9 mouse cellular contexts compared by ENCODE assay signal in genomic region chr4:152274681-152275131, GRCm38 (mm10). TPM values are rescaled to one million over a fixed set of nuclear protein-coding genes. Genes with fewer than 3 reads are reported as not detected.
DNase-seq lines count a peak whose midpoint lies in the region; ATAC-seq and TF ChIP-seq lines count a peak whose summit lies in the region.
"Had no signal": no experiment of that assay in that cellular context is flagged by ENCODE, and none has a peak within 500 bp of the region (broad histone marks: within the 10 kb centered on the region; RNA-seq: fewer than 3 reads in every experiment).

No protein-coding gene starts in this region.

- H3K9ac ChIP-seq in embryonic facial prominence, embryonic 11.5 days (replicated peaks; ENCODE audit: low read length) = peak overlapping the region; percentile 76
- no peak overlapping the region for H3K9ac ChIP-seq in liver, embryonic 14.5 days (replicated peaks)
- H3K9ac ChIP-seq in neural tube, embryonic 13.5 days = peak overlapping the region; percentile 85

- no peak for TF ChIP-seq EP300 in liver, embryonic 14.5 days (IDR thresholded peaks at IDR 0.05; ENCODE audit: low read depth)

- peak; percentile 2; the same call in 1 of the 2 replicates for ATAC-seq in embryonic facial prominence, embryonic 11.5 days (replicated peaks; ENCODE audit: insufficient number of reproducible peaks, low FRiP score, low TSS enrichment, low read depth)
- no peak for ATAC-seq in liver, embryonic 14.5 days (ENCODE audit: insufficient read depth)
- ATAC-seq in neural tube, embryonic 13.5 days (ENCODE audit: low read depth) = peak; percentile 28; the same call in 1 of the 2 replicates

- H3K4me2 ChIP-seq in embryonic facial prominence, embryonic 11.5 days (ENCODE audit: low read depth, low read length) = peak overlapping the region; percentile 99
- peak overlapping the region; percentile 56 for H3K4me2 ChIP-seq in liver, embryonic 14.5 days (ENCODE audit: low read depth)
- peak overlapping the region; percentile 85 for H3K4me2 ChIP-seq in neural tube, embryonic 13.5 days

- under 1% methylated on average over 20 of the region's 20 CpGs for WGBS in embryonic facial prominence, embryonic 11.5 days
- WGBS in liver, embryonic 14.5 days (ENCODE audit: insufficient replicate concordance) = 3% methylated on average over 20 of the region's 20 CpGs
- WGBS in neural tube, embryonic 13.5 days = under 1% methylated on average over 20 of the region's 20 CpGs

- H3K4me3 ChIP-seq in embryonic facial prominence, embryonic 11.5 days (ENCODE audit: low read depth, low read length) = peak overlapping the region; percentile 58
- peak overlapping the region; percentile 35 to 48 for H3K4me3 ChIP-seq in liver, embryonic 14.5 days (ENCODE audit: insufficient read depth in 1 of 2, low read depth in 2 of 2, low read length in 2 of 2)
- H3K4me3 ChIP-seq in neural tube, embryonic 13.5 days = peak overlapping the region; percentile 58

- H3K27ac ChIP-seq in embryonic facial prominence, embryonic 11.5 days (replicated peaks; ENCODE audit: low read depth, low read length) = no peak overlapping the region
- H3K27ac ChIP-seq in liver, embryonic 14.5 days = no peak overlapping the region
- H3K27ac ChIP-seq in neural tube, embryonic 13.5 days (replicated peaks) = peak overlapping the region; percentile 80

- H3K4me1 ChIP-seq in embryonic facial prominence, embryonic 11.5 days (ENCODE audit: control insufficient read depth, insufficient read depth, low read length) = peaks cover 13% of the 10 kb centered on the region
- no peaks in the 10 kb centered on the region for H3K4me1 ChIP-seq in liver, embryonic 14.5 days (replicated peaks; ENCODE audit: control insufficient read depth in 2 of 2, insufficient read depth in 2 of 2, low read length in 1 of 2)
- peaks cover 42% of the 10 kb centered on the region for H3K4me1 ChIP-seq in neural tube, embryonic 13.5 days (replicated peaks)

- no peaks in the 10 kb centered on the region for H3K36me3 ChIP-seq in embryonic facial prominence, embryonic 11.5 days (replicated peaks; ENCODE audit: control insufficient read depth, insufficient read depth, low read depth, low read length)
- no peaks in the 10 kb centered on the region for H3K36me3 ChIP-seq in liver, embryonic 14.5 days (replicated peaks; ENCODE audit: control insufficient read depth, insufficient read depth, low read depth)
- 0 out of 2 replicates have a peak, but pooled peaks cover 5% of the 10 kb centered on the region for H3K36me3 ChIP-seq in neural tube, embryonic 13.5 days

- H3K9me3 ChIP-seq in embryonic facial prominence, embryonic 11.5 days (replicated peaks; ENCODE audit: control insufficient read depth, low read length) = no peaks in the 10 kb centered on the region
- no peaks in the 10 kb centered on the region for H3K9me3 ChIP-seq in liver, embryonic 14.5 days (ENCODE audit: control insufficient read depth, low read length)
- no peaks in the 10 kb centered on the region for H3K9me3 ChIP-seq in neural tube, embryonic 13.5 days

- TF ChIP-seq CTCF in liver, embryonic 14.5 days (IDR thresholded peaks at IDR 0.05; ENCODE audit: low read depth) = no peak

- DNase-seq in gastrocnemius, adult 18-20 months (ENCODE audit: low spot score) = peak; percentile 46
- DNase-seq in gastrocnemius, adult 8-10 months (ENCODE audit: low spot score in 2 of 2) = no peak
- peak; percentile 63 for DNase-seq in embryonic facial prominence, embryonic 11.5 days (ENCODE audit: low spot score)
- peak; percentile 59 to 63 for DNase-seq in heart, postnatal 10 days
- no peak for DNase-seq in liver, embryonic 14.5 days (ENCODE audit: low read depth in 3 of 3, low spot score in 3 of 3)
- no peak for DNase-seq in left cerebral cortex, postnatal 4 days
- DNase-seq in layer of hippocampus, postnatal 10 days (ENCODE audit: low spot score in 2 of 2) = no peak

- intact Hi-C loops in heart, postnatal 10 days (cut with DNase I) = no loop called here
- intact Hi-C loops in left cerebral cortex, postnatal 4 days (cut with DNase I) = no loop called here

- H3K27me3 ChIP-seq in embryonic facial prominence, embryonic 11.5 days (ENCODE audit: control insufficient read depth, insufficient read depth, low read length) = peaks cover 11% of the 10 kb centered on the region
- peaks cover 33% of the 10 kb centered on the region for H3K27me3 ChIP-seq in liver, embryonic 14.5 days (ENCODE audit: control insufficient read depth, insufficient read depth, low read length)
- H3K27me3 ChIP-seq in neural tube, embryonic 13.5 days = peaks cover 83% of the 10 kb centered on the region

RNA-seq across cellular contexts. Expression of gene Gpr153, which starts 0.7 kb away (rescaled TPM):
- total RNA-seq in gastrocnemius, adult 18-20 months (2021) = 1 to 10 TPM; 3.4 to 4.5 TPM
- 1 to 10 TPM; 2.4 to 2.7 (median 2.5) TPM for total RNA-seq in gastrocnemius, adult 8-10 months (2022)
- polyA plus RNA-seq in embryonic facial prominence, embryonic 11.5 days (2014; fragmentation: Nextera tagmentation; extraction: Ambion mirVana) = 4.3 and 5.9 TPM in 2 replicates
- 10 to 100 TPM; 30.2 to 31.3 TPM for total RNA-seq in heart, postnatal 10 days (2021)
- 1.1 and 1.2 TPM in 2 replicates for polyA plus RNA-seq in liver, embryonic 14.5 days (2012; rRNA removed)
- 0.58 and 0.59 TPM in 2 replicates for polyA plus RNA-seq in liver, embryonic 14.5 days (2014; fragmentation: Nextera tagmentation; extraction: Ambion mirVana)
- polyA plus RNA-seq in neural tube, embryonic 13.5 days (2015; fragmentation: Nextera tagmentation; extraction: Ambion mirVana) = 10.7 and 11.8 TPM in 2 replicates
- 10 to 100 TPM; 28.6 to 31.1 TPM for total RNA-seq in left cerebral cortex, postnatal 4 days (2021)
- 10 to 100 TPM; 21.4 to 23.1 TPM for total RNA-seq in layer of hippocampus, postnatal 10 days (2021)
- total RNA-seq: MEL had no signal

RNA-seq across cellular contexts. Expression of gene Hes3, which starts 16.8 kb away (rescaled TPM):
- not detected for total RNA-seq in gastrocnemius, adult 18-20 months (2021)
- total RNA-seq in gastrocnemius, adult 8-10 months (2022) = not detected
- 0.32 and 0.65 TPM in 2 replicates for polyA plus RNA-seq in embryonic facial prominence, embryonic 11.5 days (2014; fragmentation: Nextera tagmentation; extraction: Ambion mirVana)
- not detected for total RNA-seq in heart, postnatal 10 days (2021)
- not detected in 2 replicates for polyA plus RNA-seq in liver, embryonic 14.5 days (2012; rRNA removed)
- polyA plus RNA-seq in liver, embryonic 14.5 days (2014; fragmentation: Nextera tagmentation; extraction: Ambion mirVana) = not detected in 2 replicates
- 0.24 and 0.26 TPM in 2 replicates for polyA plus RNA-seq in neural tube, embryonic 13.5 days (2015; fragmentation: Nextera tagmentation; extraction: Ambion mirVana)
- total RNA-seq in left cerebral cortex, postnatal 4 days (2021) = under 1 TPM in 1 of 2 experiments, not detected in 1; 0.20 TPM
- not detected for total RNA-seq in layer of hippocampus, postnatal 10 days (2021)
- total RNA-seq: MEL had no signal

RNA-seq across cellular contexts. Expression of gene Icmt, which starts 22.3 kb away (rescaled TPM):
- total RNA-seq in gastrocnemius, adult 18-20 months (2021) = 10 to 100 TPM; 19.8 to 19.9 TPM
- total RNA-seq in gastrocnemius, adult 8-10 months (2022) = 10 to 100 TPM; 19.3 to 27.2 (median 21.6) TPM
- polyA plus RNA-seq in embryonic facial prominence, embryonic 11.5 days (2014; fragmentation: Nextera tagmentation; extraction: Ambion mirVana) = 23.4 and 24.8 TPM in 2 replicates
- total RNA-seq in heart, postnatal 10 days (2021) = 10 to 100 TPM; 27.3 to 33.4 TPM
- 6.0 and 6.5 TPM in 2 replicates for polyA plus RNA-seq in liver, embryonic 14.5 days (2012; rRNA removed)
- 7.0 and 10.1 TPM in 2 replicates for polyA plus RNA-seq in liver, embryonic 14.5 days (2014; fragmentation: Nextera tagmentation; extraction: Ambion mirVana)
- polyA plus RNA-seq in neural tube, embryonic 13.5 days (2015; fragmentation: Nextera tagmentation; extraction: Ambion mirVana) = 17.9 and 21.7 TPM in 2 replicates
- 10 to 100 TPM; 22.8 to 23.4 TPM for total RNA-seq in left cerebral cortex, postnatal 4 days (2021)
- 10 to 100 TPM; 27.9 to 33.9 TPM for total RNA-seq in layer of hippocampus, postnatal 10 days (2021)

RNA-seq across cellular contexts. Expression of gene Rnf207, which starts 44.1 kb away (rescaled TPM):
- total RNA-seq in gastrocnemius, adult 18-20 months (2021) = not detected
- not detected for total RNA-seq in gastrocnemius, adult 8-10 months (2022)
- polyA plus RNA-seq in embryonic facial prominence, embryonic 11.5 days (2014; fragmentation: Nextera tagmentation; extraction: Ambion mirVana) = 0.41 and 1.0 TPM in 2 replicates
- 100 to 1,000 TPM in 1 of 2 experiments, 10 to 100 TPM in 1; 95.9 to 112 TPM for total RNA-seq in heart, postnatal 10 days (2021)
- 0.16 and 0.18 TPM in 2 replicates for polyA plus RNA-seq in liver, embryonic 14.5 days (2012; rRNA removed)
- 0.04 TPM in 1 of 2 replicates, not detected in the other for polyA plus RNA-seq in liver, embryonic 14.5 days (2014; fragmentation: Nextera tagmentation; extraction: Ambion mirVana)
- polyA plus RNA-seq in neural tube, embryonic 13.5 days (2015; fragmentation: Nextera tagmentation; extraction: Ambion mirVana) = 6.3 and 10.4 TPM in 2 replicates
- total RNA-seq in left cerebral cortex, postnatal 4 days (2021) = 1 to 10 TPM; 3.0 to 3.8 TPM
- 1 to 10 TPM; 3.1 to 4.0 TPM for total RNA-seq in layer of hippocampus, postnatal 10 days (2021)
- total RNA-seq: MEL had no signal

RNA-seq across cellular contexts. Expression of gene Rpl22, which starts 50.8 kb away (rescaled TPM):
- 100 to 1,000 TPM; 249 to 251 TPM for total RNA-seq in gastrocnemius, adult 18-20 months (2021)
- total RNA-seq in gastrocnemius, adult 8-10 months (2022) = 100 to 1,000 TPM; 195 to 290 (median 232) TPM
- polyA plus RNA-seq in embryonic facial prominence, embryonic 11.5 days (2014; fragmentation: Nextera tagmentation; extraction: Ambion mirVana) = 404 and 441 TPM in 2 replicates
- 100 to 1,000 TPM; 283 to 290 TPM for total RNA-seq in heart, postnatal 10 days (2021)
- polyA plus RNA-seq in liver, embryonic 14.5 days (2012; rRNA removed) = 163 and 443 TPM in 2 replicates
- 298 and 303 TPM in 2 replicates for polyA plus RNA-seq in liver, embryonic 14.5 days (2014; fragmentation: Nextera tagmentation; extraction: Ambion mirVana)
- 198 and 217 TPM in 2 replicates for polyA plus RNA-seq in neural tube, embryonic 13.5 days (2015; fragmentation: Nextera tagmentation; extraction: Ambion mirVana)
- 100 to 1,000 TPM; 335 to 363 TPM for total RNA-seq in left cerebral cortex, postnatal 4 days (2021)
- total RNA-seq in layer of hippocampus, postnatal 10 days (2021) = 100 to 1,000 TPM; 283 to 319 TPM

Comparison
In these comparisons a context has a peak if more than half of its experiments do, and no peak if none do; other contexts are left out.
1. DNase-seq: peak in gastrocnemius, adult 18-20 months (single experiment), embryonic facial prominence, embryonic 11.5 days (single experiment) and heart, postnatal 10 days (2 of 2); none in gastrocnemius, adult 8-10 months (0 of 2), liver, embryonic 14.5 days (0 of 3), left cerebral cortex, postnatal 4 days (single experiment) and layer of hippocampus, postnatal 10 days (0 of 2).
2. RNA of gene Gpr153, which starts 0.7 kb away (total RNA-seq): 30.2 to 31.3 TPM in heart, postnatal 10 days, 28.6 to 31.1 TPM in left cerebral cortex, postnatal 4 days and 21.4 to 23.1 TPM in layer of hippocampus, postnatal 10 days; 3.4 to 4.5 TPM in gastrocnemius, adult 18-20 months and 2.4 to 2.7 TPM in gastrocnemius, adult 8-10 months; every median in the first group is over 4 times any median in the second.
3. Peak in every context shown above with its lines, with median percentiles within 50 percentile points of each other: H3K4me2 ChIP-seq and H3K4me3 ChIP-seq.